Comparison of ENCODE assay signal across 8 mouse cellular contexts in the genomic region with DNA sequence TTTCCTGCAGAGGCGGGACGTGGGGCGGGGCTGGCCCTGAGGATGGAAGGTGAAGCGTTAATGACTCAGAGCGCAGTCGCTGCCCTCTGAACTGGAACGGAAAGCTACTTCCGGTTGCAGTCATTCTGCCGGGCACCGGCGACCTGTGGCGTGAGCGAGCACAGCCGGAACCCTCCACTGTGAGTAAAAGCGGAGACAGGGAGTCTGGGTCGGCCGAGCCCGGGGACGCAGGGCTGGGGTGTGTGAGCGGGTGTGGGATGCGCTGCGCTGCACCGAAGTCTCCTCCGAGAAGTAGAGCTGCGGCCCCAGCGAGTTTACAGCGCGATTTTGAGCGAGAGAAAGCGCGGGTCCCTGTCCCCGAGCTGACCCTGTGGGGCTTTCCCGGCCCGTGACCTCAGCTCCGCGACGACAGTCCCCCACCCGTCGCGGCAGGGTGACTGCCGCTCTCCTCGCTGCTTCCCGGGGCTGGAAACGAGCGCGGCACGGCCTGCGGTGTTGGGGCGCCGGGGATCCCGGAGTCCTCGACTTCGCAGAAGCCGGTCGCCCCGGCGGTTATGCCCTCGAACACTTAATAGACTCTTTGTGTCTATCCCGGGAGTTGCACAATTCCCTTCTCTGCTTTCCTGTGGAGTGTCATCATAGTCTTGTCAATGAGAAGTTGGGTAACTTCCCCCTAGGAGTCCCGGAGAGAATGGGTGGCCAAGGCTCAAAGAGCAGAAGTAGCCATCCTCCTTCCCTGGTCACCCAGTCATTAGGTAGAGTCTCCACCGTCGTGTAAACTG. TPM values are rescaled to one million over a fixed set of nuclear protein-coding genes. Genes with fewer than 3 reads are reported as not detected.
DNase-seq lines count a peak whose midpoint lies in the region; ATAC-seq lines count a peak whose summit lies in the region.

No protein-coding gene starts in this region.

- H3K9ac ChIP-seq in hindbrain, embryonic 13.5 days, result peak overlapping the region; percentile 88

- H3K27me3 ChIP-seq in hindbrain, embryonic 13.5 days, result no peaks in the 10 kb centered on the region

- peak; percentile 96 for ATAC-seq in hindbrain, embryonic 13.5 days (ENCODE audit: low FRiP score)

- peak overlapping the region; percentile 89 for H3K4me2 ChIP-seq in hindbrain, embryonic 13.5 days

- H3K4me1 ChIP-seq in hindbrain, embryonic 13.5 days (replicated peaks), result peaks cover 10% of the 10 kb centered on the region

- H3K36me3 ChIP-seq in hindbrain, embryonic 13.5 days, result no peaks in the 10 kb centered on the region

- WGBS in hindbrain, embryonic 13.5 days, result under 1% methylated on average over 62 of the region's 62 CpGs

- H3K27ac ChIP-seq in hindbrain, embryonic 13.5 days, result peak overlapping the region; percentile 80

- H3K4me3 ChIP-seq in hindbrain, embryonic 13.5 days, result peak overlapping the region; percentile 90

- DNase-seq in Muller cell, postnatal 12 days (ENCODE audit: inconsistent ontology term), result peak; percentile 95
- DNase-seq in cerebellum, adult 9-11 months, result peak; percentile 89
- peak; percentile 81 to 84 for DNase-seq in frontal cortex, postnatal 10 days (ENCODE audit: low spot score in 2 of 2)
- DNase-seq in layer of hippocampus, postnatal 25 days (ENCODE audit: extremely low spot score in 1 of 2, low spot score in 1 of 2), result peak; percentile 68 to 73
- DNase-seq in lung, postnatal 25 days (ENCODE audit: low spot score), result peak; percentile 94
- peak; percentile 92 for DNase-seq in retina, embryonic 14.5 days (ENCODE audit: low spot score)
- peak; percentile 98 for DNase-seq in thymus, postnatal 4 days

- H3K9me3 ChIP-seq in hindbrain, embryonic 13.5 days, result no peaks in the 10 kb centered on the region

RNA-seq across cellular contexts. Expression of a gene that starts 14.8 kb away (rescaled TPM):
- polyA plus RNA-seq in hindbrain, embryonic 13.5 days (2015; fragmentation: Nextera tagmentation; extraction: Ambion mirVana), result 25.3 and 26.8 TPM in 2 replicates
- 10 to 100 TPM; 29.4 to 29.6 TPM for total RNA-seq in layer of hippocampus, postnatal 25 days (2021)

Comparison
In these comparisons a context has a peak if more than half of its experiments do, and no peak if none do; other contexts are left out.
1. Peak in every context shown above with its lines: DNase-seq, ATAC-seq, H3K4me3 ChIP-seq and H3K27ac ChIP-seq.